Mouse (Mus musculus) lung, embryonic 16.5 days (tissue): ENCODE results near the gene Gm4353. TPM values are rescaled to one million over a fixed set of nuclear protein-coding genes. Genes with fewer than 3 reads are reported as not detected.

ENCODE experiments used
- ATAC-seq: fragments of 200-750 bp; cut with Nextera tagmentation; 2 replicates; pipeline ENCODE4 v1.8.0; 2017; ENCODE audit warnings: low read depth, mild to moderate bottlenecking, moderate library complexity
- H3K27ac ChIP-seq: fragments of 300-500 bp; sonication (generic); 2 replicates; pipeline ENCODE4 v1.5.1; 2014; ENCODE audit warnings: mild to moderate bottlenecking, control low read depth, low read length
- H3K27me3 ChIP-seq: fragments of 300-500 bp; sonication (generic); 2 replicates; pipeline ENCODE4 v1.6.1; 2014; ENCODE audit warnings: low read depth, low read length, mixed read lengths; ENCODE audit not compliant: control insufficient read depth, insufficient read depth
- H3K36me3 ChIP-seq: fragments of 300-500 bp; sonication (generic); 2 replicates; pipeline ENCODE4 v1.6.1; 2014; ENCODE audit warnings: low read length; ENCODE audit not compliant: control insufficient read depth, insufficient read depth
- H3K4me1 ChIP-seq: fragments of 300-500 bp; sonication (generic); replicated peaks from 2 replicates; pipeline ENCODE4 v1.6.1; 2014; ENCODE audit warnings: low read length, mixed read lengths; ENCODE audit not compliant: control insufficient read depth, insufficient read depth
- H3K4me2 ChIP-seq: fragments of 300-500 bp; sonication (generic); 2 replicates; pipeline ENCODE4 v1.6.1; 2014; ENCODE audit warnings: low read depth, low read length, control low read depth
- H3K4me3 ChIP-seq: fragments of 300-500 bp; sonication (generic); 2 replicates; pipeline ENCODE4 v1.5.1; 2014; ENCODE audit warnings: mild to moderate bottlenecking, low read length, control low read depth
- H3K9ac ChIP-seq: fragments of 300-500 bp; sonication (generic); 2 replicates; pipeline ENCODE4 v1.6.1; 2014; ENCODE audit warnings: low read length, control low read depth
- H3K9me3 ChIP-seq: fragments of 300-500 bp; sonication (generic); 2 replicates; pipeline ENCODE4 v1.6.1; 2016; ENCODE audit warnings: low read length; ENCODE audit not compliant: control insufficient read depth
- WGBS: fragments of 180-500 bp; shearing (Covaris S2); extraction: QIAGEN DNeasy Blood & Tissue Kit; methylation state at CpG from one replicate; pipeline ENCODE4 v1.1.7; 2014; 5-methylcytosine and 5-hydroxymethylcytosine counted together
- polyA plus RNA-seq: library from polyadenylated mRNA; unstranded; fragments of >200 nt; fragmentation: Nextera tagmentation; extraction: Ambion mirVana; gene quantifications from 2 replicates; pipeline ENCODE4 v1.2.1, GENCODE M21; 2015

Gm4353 gene
- polyA plus RNA-seq, 1 experiment from 2014 or later = 1.5 TPM

DNA sequence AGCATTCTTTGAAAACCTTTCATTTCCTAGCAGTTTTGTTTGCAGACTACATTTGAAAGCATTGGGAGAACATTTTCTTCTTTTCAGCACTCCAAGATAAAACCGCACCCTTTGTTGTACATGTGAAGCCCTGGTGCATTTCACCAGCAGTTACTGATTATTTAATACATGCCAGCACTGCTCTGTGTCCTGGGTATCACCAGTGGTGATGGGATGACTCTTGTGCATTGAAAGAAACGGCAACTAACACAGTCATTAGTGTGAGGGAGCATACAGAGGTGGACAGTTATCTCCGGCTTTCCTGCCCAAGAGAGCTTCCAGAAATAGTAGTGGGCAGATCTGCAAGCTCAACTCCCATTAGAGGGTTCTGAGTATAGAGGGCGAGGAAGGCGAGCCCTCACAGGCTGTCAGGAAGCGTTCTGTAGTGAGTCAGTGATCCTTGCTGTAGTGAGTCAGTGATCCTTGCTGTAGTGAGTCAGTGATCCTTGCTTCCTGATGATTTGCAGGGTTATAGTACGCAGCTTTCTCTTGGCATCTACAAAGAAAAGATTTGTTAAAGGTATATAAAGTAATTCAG, 15.6 kb upstream of the Gm4353 start:
- Histone ChIP-seq H3K27me3 (no peaks in the 10 kb centered on the region), H3K4me3 (no peak overlapping the region), H3K36me3 (peaks cover 13% of the 10 kb centered on the region), H3K27ac (no peak overlapping the region), H3K4me1 (peaks cover 2% of the 10 kb centered on the region; the same call in 1 of the 2 replicates), H3K9me3 (no peaks in the 10 kb centered on the region), H3K9ac (no peak overlapping the region), H3K4me2 (no peak overlapping the region)
- 88% methylated on average over 7 of the region's 7 CpGs for WGBS
- ATAC-seq = no peak

DNA sequence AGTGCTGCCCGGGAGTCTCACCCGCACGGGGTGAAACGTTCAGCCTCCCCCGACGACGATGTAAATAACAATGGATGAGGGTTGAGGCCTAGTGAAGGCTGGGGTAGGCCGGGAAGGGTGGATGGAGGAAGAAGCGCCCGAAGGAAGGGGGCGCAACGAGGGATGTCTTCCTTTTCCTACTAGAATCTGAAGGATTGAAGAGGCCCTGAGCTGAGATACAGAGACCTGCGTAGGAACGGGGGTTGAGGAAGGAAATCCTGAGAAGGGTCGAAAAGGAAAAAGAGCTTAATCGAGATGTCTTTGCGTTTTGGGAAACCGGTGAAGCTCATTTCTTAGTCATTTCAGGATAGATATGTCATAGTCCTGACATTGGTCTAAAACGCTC, 9.0 kb upstream of the Gm4353 start:
- ATAC-seq = peak; percentile 84
- H3K4me1 ChIP-seq = peaks cover 10% of the 10 kb centered on the region
- WGBS = 1% methylated on average over 19 of the region's 19 CpGs
- H3K9me3 ChIP-seq = no peaks in the 10 kb centered on the region
- no peaks in the 10 kb centered on the region for H3K36me3 ChIP-seq
- peak overlapping the region; percentile 94 for H3K9ac ChIP-seq
- no peaks in the 10 kb centered on the region for H3K27me3 ChIP-seq
- H3K27ac ChIP-seq = peak overlapping the region; percentile 91
- peak overlapping the region; percentile 86 for H3K4me2 ChIP-seq
- H3K4me3 ChIP-seq = peak overlapping the region; percentile 81

DNA sequence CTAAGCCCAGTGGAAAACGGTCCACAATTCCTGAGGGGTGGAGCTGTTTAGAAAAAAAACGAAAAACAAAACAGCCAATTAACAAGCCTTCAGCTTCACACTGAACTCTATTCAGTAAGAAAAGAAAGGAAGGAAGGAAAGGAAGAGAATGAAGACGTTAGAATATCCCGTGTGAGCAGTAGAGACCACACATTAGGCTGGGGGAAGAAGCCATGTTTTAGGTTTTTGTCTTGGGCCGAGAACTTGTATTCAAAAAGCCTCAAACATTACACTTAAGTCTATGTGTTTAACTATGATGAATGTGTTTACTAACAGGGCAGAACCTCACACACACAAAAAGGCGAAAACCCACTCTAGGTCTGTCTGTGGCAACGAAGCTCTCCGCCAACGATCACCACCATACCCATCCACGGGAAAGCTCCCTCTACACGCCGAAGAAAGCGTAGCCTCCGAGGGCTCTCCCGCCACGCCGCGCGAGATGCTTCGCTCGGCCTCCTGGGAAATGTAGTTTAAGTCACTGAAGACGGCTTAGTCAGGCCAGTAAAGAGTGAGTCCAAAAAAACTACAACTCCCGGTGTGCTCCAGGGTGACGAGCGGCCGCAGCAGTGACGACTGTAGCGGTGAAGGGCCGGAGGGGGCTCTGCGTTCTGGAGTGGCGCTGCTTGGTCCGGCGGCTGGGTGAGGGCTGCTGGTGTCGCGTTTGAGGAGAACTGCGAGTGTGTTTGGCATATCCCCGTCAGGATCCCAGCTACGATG, 8.5 kb upstream of the Gm4353 start:
- ATAC-seq = peak; percentile 100
- H3K9me3 ChIP-seq = no peaks in the 10 kb centered on the region
- no peaks in the 10 kb centered on the region for H3K36me3 ChIP-seq
- H3K9ac ChIP-seq = peak overlapping the region; percentile 94
- under 1% methylated on average over 38 of the region's 38 CpGs for WGBS
- H3K4me2 ChIP-seq = peak overlapping the region; percentile 86
- peaks cover 10% of the 10 kb centered on the region for H3K4me1 ChIP-seq
- H3K4me3 ChIP-seq = peak overlapping the region; percentile 81
- H3K27ac ChIP-seq = peak overlapping the region; percentile 91
- no peaks in the 10 kb centered on the region for H3K27me3 ChIP-seq

DNA sequence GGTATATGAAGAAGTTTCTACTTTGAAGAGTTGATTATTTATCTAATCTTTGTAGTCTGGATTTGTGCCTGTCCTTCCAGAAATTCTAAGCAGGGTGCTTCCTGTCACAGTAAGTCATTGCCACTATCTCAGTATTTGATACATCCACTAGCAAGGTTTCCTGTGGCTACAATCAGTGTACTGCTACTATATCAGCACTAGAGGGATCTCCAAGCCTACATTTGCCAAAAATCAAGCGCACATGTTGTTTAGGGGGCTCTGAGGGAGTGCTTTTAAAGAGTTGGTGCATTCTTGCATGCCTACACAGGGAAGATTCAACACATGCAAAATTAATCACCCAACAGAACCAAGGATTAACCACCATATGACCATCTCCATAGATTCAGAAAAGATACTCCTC, 23.7 kb downstream of the Gm4353 start:
- Histone ChIP-seq H3K27ac (no peak overlapping the region), H3K9me3 (no peaks in the 10 kb centered on the region), H3K27me3 (no peaks in the 10 kb centered on the region), H3K9ac (no peak overlapping the region), H3K36me3 (no peaks in the 10 kb centered on the region), H3K4me1 (no peaks in the 10 kb centered on the region), H3K4me3 (no peak overlapping the region), H3K4me2 (no peak overlapping the region)
- ATAC-seq = no peak
- WGBS = 48% methylated on average over 1 of the region's 1 CpGs

DNA sequence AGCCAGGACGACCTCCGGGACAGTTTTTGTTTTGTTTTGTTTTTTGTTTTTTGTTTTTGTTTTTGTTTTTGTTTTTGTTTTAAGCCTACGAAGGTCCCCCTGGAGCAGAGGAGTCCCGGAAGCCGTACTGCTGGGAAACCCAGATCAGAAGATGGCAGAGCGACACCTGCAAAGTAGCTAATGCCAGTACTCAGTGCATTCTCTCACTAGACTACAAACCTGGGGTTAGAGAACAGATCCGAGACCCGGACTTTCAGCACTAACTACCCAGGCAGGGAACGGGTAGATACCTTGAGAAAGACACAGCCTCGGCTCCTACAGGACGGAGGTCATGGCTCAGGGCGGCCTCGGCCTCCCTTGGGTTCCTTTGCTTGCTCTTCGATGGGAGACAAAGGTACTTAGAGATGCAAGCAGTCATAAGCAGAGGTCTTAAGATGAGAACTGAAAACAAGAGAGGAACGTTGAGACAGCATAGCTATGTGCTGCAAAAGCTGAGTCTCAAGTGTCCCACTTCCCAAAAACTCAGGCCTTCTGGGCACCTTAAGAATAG, 43.9 kb downstream of the Gm4353 start:
- H3K27me3 ChIP-seq = peaks cover 32% of the 10 kb centered on the region
- WGBS = 25% methylated on average over 15 of the region's 15 CpGs
- peak overlapping the region; percentile 99 for H3K4me2 ChIP-seq
- H3K36me3 ChIP-seq = no peaks in the 10 kb centered on the region
- no peak overlapping the region for H3K9ac ChIP-seq
- no peaks in the 10 kb centered on the region for H3K9me3 ChIP-seq
- peak overlapping the region; percentile 63 for H3K4me3 ChIP-seq
- H3K4me1 ChIP-seq = peaks cover 17% of the 10 kb centered on the region
- no peak for ATAC-seq
- no peak overlapping the region for H3K27ac ChIP-seq

DNA sequence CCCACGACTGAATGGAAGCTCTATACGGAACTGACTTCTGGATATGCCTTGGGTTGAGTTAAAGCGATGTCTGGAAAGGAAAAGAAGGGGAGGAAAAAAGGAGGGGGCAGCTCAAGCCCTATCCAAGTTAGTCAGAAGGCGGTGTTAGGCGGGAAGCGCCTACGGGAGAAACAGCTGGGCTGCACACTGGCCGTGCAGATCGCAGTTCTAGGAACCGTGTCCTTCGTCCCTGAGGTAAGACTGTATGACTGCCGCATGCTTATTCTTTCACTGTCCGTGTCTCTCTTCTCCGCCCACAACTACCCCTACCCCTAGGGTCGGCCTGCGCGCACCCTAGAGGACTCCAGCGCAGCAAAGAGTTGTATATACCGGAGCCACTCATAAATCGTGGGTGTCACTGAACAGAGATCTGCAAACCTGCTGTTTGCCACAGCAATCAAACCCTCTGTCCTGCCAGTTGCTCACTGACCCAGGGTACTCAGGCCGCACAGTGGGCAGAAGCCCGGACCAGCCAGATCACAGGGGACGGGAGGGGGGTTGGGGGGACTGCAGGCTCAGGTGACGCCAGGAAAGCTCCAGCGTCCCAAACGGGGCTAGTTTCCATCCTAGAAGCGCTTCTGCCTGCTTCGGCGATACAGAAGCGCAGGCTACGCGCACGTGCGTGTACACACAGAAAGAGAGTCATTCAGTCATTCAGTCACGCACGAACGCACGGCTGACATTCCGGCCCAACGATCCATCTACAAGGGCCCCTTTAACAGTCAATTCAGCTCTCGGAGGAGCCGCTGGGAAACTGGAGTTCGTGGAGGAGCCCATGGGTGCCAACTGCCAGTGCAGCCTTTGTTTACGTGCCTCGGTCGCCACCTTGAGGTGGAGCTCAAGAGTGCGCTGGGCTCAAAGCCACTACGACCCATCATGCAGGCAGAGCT, 44.6 kb downstream of the Gm4353 start:
- H3K9me3 ChIP-seq = no peaks in the 10 kb centered on the region
- WGBS = under 1% methylated on average over 48 of the region's 48 CpGs
- H3K4me2 ChIP-seq = peak overlapping the region; percentile 99
- no peak overlapping the region for H3K27ac ChIP-seq
- ATAC-seq = peak; percentile 84
- H3K4me3 ChIP-seq = peak overlapping the region; percentile 63
- peaks cover 17% of the 10 kb centered on the region for H3K4me1 ChIP-seq
- H3K36me3 ChIP-seq = no peaks in the 10 kb centered on the region
- peak overlapping the region; percentile 65 for H3K9ac ChIP-seq
- H3K27me3 ChIP-seq = peaks cover 36% of the 10 kb centered on the region

DNA sequence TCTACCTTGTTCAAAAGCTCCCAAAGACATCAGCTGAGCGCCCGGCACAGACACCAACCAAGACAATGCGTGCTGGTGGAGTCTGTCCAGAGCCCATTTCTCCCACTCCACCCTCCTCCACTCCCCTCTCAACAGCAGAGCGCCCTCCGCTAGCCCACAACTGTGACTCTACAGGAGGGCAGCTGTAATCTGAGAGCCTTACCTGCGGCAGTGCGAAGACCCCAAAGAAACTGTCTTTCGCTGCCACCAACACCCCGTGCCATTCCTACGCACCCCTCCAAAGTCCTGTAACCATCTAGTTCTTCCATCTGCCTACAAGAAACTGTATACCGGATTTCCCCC, 45.3 kb downstream of the Gm4353 start, which contains the start of gene 1110004F10Rik:
1110004F10Rik (plus strand) TSS at position 202 of the 342 bp plus-strand sequence.
- ATAC-seq = no peak
- peak within 1 kb of the TSS; percentile 63 for H3K4me3 ChIP-seq
- 2% methylated on average over 11 of the region's 11 CpGs for WGBS
- peaks cover 36% of the 10 kb centered on the region for H3K27me3 ChIP-seq
- peak within 1 kb of the TSS; percentile 65 for H3K9ac ChIP-seq
- H3K27ac ChIP-seq = no peak within 1 kb of the TSS
- H3K9me3 ChIP-seq = no peaks in the 10 kb centered on the region
- peak within 1 kb of the TSS; percentile 99 for H3K4me2 ChIP-seq
- H3K36me3 ChIP-seq = no peaks in the 10 kb centered on the region
- H3K4me1 ChIP-seq = peaks cover 17% of the 10 kb centered on the region

DNA sequence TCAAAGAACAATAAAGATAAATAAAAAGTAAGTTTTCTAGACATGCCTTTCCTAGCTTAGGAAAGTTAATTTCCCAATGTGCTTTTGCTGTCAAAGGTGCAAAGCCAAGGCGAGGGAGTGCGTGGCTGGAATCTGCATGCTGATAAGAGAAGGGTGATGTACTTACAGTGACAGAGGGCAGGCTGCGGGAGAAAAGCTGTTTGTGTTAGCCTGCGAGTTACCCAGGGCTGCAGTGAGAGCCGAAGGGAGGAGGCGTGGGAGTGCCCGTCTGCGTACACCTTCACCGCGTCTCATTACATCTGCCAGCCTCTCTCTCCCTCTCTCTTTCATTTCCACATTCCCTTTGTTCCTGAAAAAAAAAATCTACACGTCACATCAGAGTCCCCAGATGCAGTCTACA, 45.9 kb downstream of the Gm4353 start, which contains the start of gene Sox6:
Sox6 (minus strand) TSS at position 286 of the 400 bp plus-strand sequence.
- Histone ChIP-seq H3K27me3 (peaks cover 36% of the 10 kb centered on the region), H3K4me2 (peak within 1 kb of the TSS; percentile 99), H3K9me3 (no peaks in the 10 kb centered on the region), H3K4me1 (peaks cover 17% of the 10 kb centered on the region), H3K36me3 (no peaks in the 10 kb centered on the region), H3K9ac (peak within 1 kb of the TSS; percentile 65), H3K4me3 (peak within 1 kb of the TSS; percentile 63), H3K27ac (no peak within 1 kb of the TSS)
- 3% methylated on average over 11 of the region's 11 CpGs for WGBS
- no peak for ATAC-seq
